ENCODE assay signal across 21 mouse cellular contexts in the genomic region with DNA sequence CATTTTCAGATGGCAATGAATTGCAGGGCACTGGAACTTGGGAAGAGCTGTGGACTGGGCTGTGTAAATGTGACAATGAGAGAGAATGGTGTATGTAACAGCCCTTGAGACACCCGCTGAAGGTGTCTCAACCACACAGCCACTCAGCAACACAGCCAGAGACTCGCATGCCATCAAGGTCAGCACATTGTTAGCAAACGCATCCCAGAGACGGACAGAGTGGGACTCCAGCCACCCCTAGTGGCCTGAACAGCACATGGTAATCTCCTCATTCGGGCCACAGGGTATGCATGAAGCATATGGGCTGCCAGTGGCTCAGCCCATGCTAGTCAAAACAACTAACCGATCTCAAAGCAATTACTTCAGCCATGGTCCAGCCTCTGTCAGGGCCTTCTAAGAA.
DNase-seq lines count a peak whose midpoint lies in the region; TF ChIP-seq lines count a peak whose summit lies in the region.
"Had no signal": no experiment of that assay in that cellular context is flagged by ENCODE, and none has a peak within 500 bp of the region (broad histone marks: within the 10 kb centered on the region; RNA-seq: fewer than 3 reads in every experiment).

No protein-coding gene starts in this region.

- TF ChIP-seq CTCF in cerebellum, adult 2 months (IDR thresholded peaks at IDR 0.05; ENCODE audit: borderline replicate concordance, insufficient read depth, low read depth, low read length) = 0 out of 2 replicates have a peak, but pooled peaks have one; percentile 7
- peak; percentile 40 for TF ChIP-seq CTCF in layer of hippocampus, adult 2 months (conservative IDR thresholded peaks at IDR 0.05)

- DNase-seq in cerebellum, adult 2 months = no peak
- DNase-seq in cerebellum, adult 9-11 months = no peak
- no peak for DNase-seq in layer of hippocampus, adult 2 months (ENCODE audit: low spot score in 2 of 2)
- DNase-seq in layer of hippocampus, adult 8-10 months (ENCODE audit: low spot score in 2 of 2) = no peak
- peak; percentile 34 for DNase-seq in ovary, postnatal 36 days (ENCODE audit: low spot score)
- DNase-seq in ovary, postnatal 10 days (ENCODE audit: low spot score) = no peak
- DNase-seq in yolk sac, embryonic 10.5 days (ENCODE audit: low spot score) = no peak
- DNase-seq: adrenal gland, postnatal 25 days; cerebellum, adult 8-10 months; gastrocnemius, postnatal 10 days; heart, adult 18-20 months; kidney, adult 8-10 months; kidney, postnatal 36 days; lung, postnatal 36 days; retina, postnatal 1 day; thymus, postnatal 25 days had no signal

- TF ChIP-seq POLR2A in cerebellum, adult 2 months (IDR thresholded peaks at IDR 0.05; ENCODE audit: borderline replicate concordance, insufficient read depth, low read length) = no peak

- no peak overlapping the region for H3K27ac ChIP-seq in cerebellum, adult 2 months (ENCODE audit: insufficient read depth, low read length)
- no peak overlapping the region for H3K27ac ChIP-seq in layer of hippocampus, adult 2 months
- H3K27ac ChIP-seq: embryonic facial prominence, embryonic 13.5 days; heart, embryonic 15.5 days; limb, embryonic 12.5 days; liver, embryonic 15.5 days had no signal

- H3K4me1 ChIP-seq in cerebellum, adult 2 months (ENCODE audit: control insufficient read depth, insufficient read depth, low read length) = peaks cover 36% of the 10 kb centered on the region
- H3K4me1 ChIP-seq: embryonic facial prominence, embryonic 13.5 days; limb, embryonic 12.5 days; liver, embryonic 15.5 days had no signal

- WGBS in cerebellum, adult 2 months = 56% methylated on average over 6 of the region's 6 CpGs

- no peaks in the 10 kb centered on the region for H3K27me3 ChIP-seq in cerebellum, adult 2 months (ENCODE audit: control insufficient read depth, insufficient read depth, low read length)
- H3K27me3 ChIP-seq: embryonic facial prominence, embryonic 13.5 days; heart, embryonic 15.5 days; limb, embryonic 12.5 days; liver, embryonic 15.5 days; Patski had no signal

- no peak overlapping the region for H3K4me3 ChIP-seq in cerebellum, adult 2 months (replicated peaks; ENCODE audit: insufficient read depth, low read depth, low read length)
- H3K4me3 ChIP-seq in layer of hippocampus, adult 2 months = no peak overlapping the region
- H3K4me3 ChIP-seq: embryonic facial prominence, embryonic 13.5 days; heart, embryonic 15.5 days; limb, embryonic 12.5 days; liver, embryonic 15.5 days had no signal
